24 mouse cellular contexts compared by ENCODE assay signal in genomic region chr2:120140326-120140725, GRCm38 (mm10). TPM values are rescaled to one million over a fixed set of nuclear protein-coding genes. Genes with fewer than 3 reads are reported as not detected.
DNase-seq lines count a peak whose midpoint lies in the region; ATAC-seq and TF ChIP-seq lines count a peak whose summit lies in the region.
"Had no signal": no experiment of that assay in that cellular context is flagged by ENCODE, and none has a peak within 500 bp of the region (broad histone marks: within the 10 kb centered on the region; RNA-seq: fewer than 3 reads in every experiment).

No protein-coding gene starts in this region.

- H3K27ac ChIP-seq in heart, embryonic 15.5 days = peak overlapping the region; percentile 78
- no peak overlapping the region for H3K27ac ChIP-seq in midbrain, embryonic 11.5 days (ENCODE audit: low read depth, low read length)
- H3K27ac ChIP-seq in midbrain, postnatal 0 days (ENCODE audit: low read depth, low read length) = no peak overlapping the region
- H3K27ac ChIP-seq: embryonic facial prominence, embryonic 15.5 days; hindbrain, embryonic 14.5 days; intestine, embryonic 15.5 days; kidney, postnatal 0 days; layer of hippocampus, adult 2 months; limb, embryonic 13.5 days; liver, embryonic 13.5 days had no signal

- peak; percentile 58; the same call in 1 of the 2 replicates for ATAC-seq in heart, embryonic 15.5 days (replicated peaks; ENCODE audit: insufficient number of reproducible peaks, insufficient read depth, low FRiP score, low read depth)
- ATAC-seq in midbrain, embryonic 11.5 days (ENCODE audit: low FRiP score) = no peak
- ATAC-seq in midbrain, postnatal 0 days (ENCODE audit: low FRiP score) = no peak
- ATAC-seq: activated CD4-positive, CD25-positive, alpha-beta regulatory T cell, adult 4 months; forebrain, embryonic 16.5 days; intestine, embryonic 15.5 days had no signal

- peak; percentile 88 for DNase-seq in heart, adult 11 months
- no peak for DNase-seq in heart, postnatal 36 days
- DNase-seq in heart, postnatal 10 days = no peak
- DNase-seq in midbrain, embryonic 11.5 days (ENCODE audit: low spot score, missing footprints) = peak; percentile 49
- no peak for DNase-seq in midbrain, postnatal 0 days (ENCODE audit: low spot score)
- DNase-seq in urinary bladder, postnatal 10 days (ENCODE audit: low spot score) = no peak
- no peak for DNase-seq in right cerebral cortex, postnatal 14 days
- DNase-seq: cerebellum, adult 2 months; cerebellum, postnatal 36 days; layer of hippocampus, postnatal 36 days; liver, embryonic 13.5 days; midbrain, embryonic 14.5 days; thymus, postnatal 4 days had no signal

- 32% methylated on average over 5 of the region's 5 CpGs for WGBS in heart, embryonic 15.5 days
- 89% methylated on average over 5 of the region's 5 CpGs for WGBS in midbrain, embryonic 11.5 days
- 84% methylated on average over 5 of the region's 5 CpGs for WGBS in midbrain, postnatal 0 days

- no peak overlapping the region for H3K4me2 ChIP-seq in heart, embryonic 15.5 days
- no peak overlapping the region for H3K4me2 ChIP-seq in midbrain, embryonic 11.5 days
- no peak overlapping the region for H3K4me2 ChIP-seq in midbrain, postnatal 0 days (ENCODE audit: low read depth, low read length, poor library complexity, severe bottlenecking)
- H3K4me2 ChIP-seq: embryonic facial prominence, embryonic 15.5 days; hindbrain, embryonic 14.5 days; intestine, embryonic 15.5 days; limb, embryonic 13.5 days; liver, embryonic 13.5 days had no signal

- no peaks in the 10 kb centered on the region for H3K9me3 ChIP-seq in heart, embryonic 15.5 days (replicated peaks)
- H3K9me3 ChIP-seq in midbrain, embryonic 11.5 days (ENCODE audit: control insufficient read depth, low read length) = no peaks in the 10 kb centered on the region
- H3K9me3 ChIP-seq in midbrain, postnatal 0 days (ENCODE audit: low read length) = no peaks in the 10 kb centered on the region
- H3K9me3 ChIP-seq: embryonic facial prominence, embryonic 15.5 days; G1E; intestine, embryonic 15.5 days; limb, embryonic 13.5 days; liver, embryonic 13.5 days had no signal

- H3K4me3 ChIP-seq in heart, embryonic 15.5 days = no peak overlapping the region
- no peak overlapping the region for H3K4me3 ChIP-seq in midbrain, embryonic 11.5 days (ENCODE audit: low read depth, low read length)
- H3K4me3 ChIP-seq in midbrain, postnatal 0 days (ENCODE audit: low read depth, low read length) = no peak overlapping the region
- H3K4me3 ChIP-seq: embryonic facial prominence, embryonic 15.5 days; intestine, embryonic 15.5 days; layer of hippocampus, adult 2 months; limb, embryonic 13.5 days; liver, embryonic 13.5 days; myocyte had no signal

- no peak overlapping the region; the same call in 1 of the 2 replicates for H3K9ac ChIP-seq in heart, embryonic 15.5 days
- no peak overlapping the region for H3K9ac ChIP-seq in midbrain, embryonic 11.5 days (ENCODE audit: low read length)
- no peak overlapping the region for H3K9ac ChIP-seq in midbrain, postnatal 0 days (replicated peaks; ENCODE audit: low read length, poor library complexity, severe bottlenecking)
- H3K9ac ChIP-seq: embryonic facial prominence, embryonic 15.5 days; hindbrain, embryonic 14.5 days; intestine, embryonic 15.5 days; limb, embryonic 13.5 days; liver, embryonic 13.5 days had no signal

- no peaks in the 10 kb centered on the region for H3K27me3 ChIP-seq in heart, embryonic 15.5 days
- H3K27me3 ChIP-seq in midbrain, embryonic 11.5 days (ENCODE audit: control insufficient read depth, insufficient read depth, low read length) = no peaks in the 10 kb centered on the region
- no peaks in the 10 kb centered on the region for H3K27me3 ChIP-seq in midbrain, postnatal 0 days (ENCODE audit: insufficient read depth, low read length)
- H3K27me3 ChIP-seq: embryonic facial prominence, embryonic 15.5 days; intestine, embryonic 15.5 days; limb, embryonic 13.5 days; liver, embryonic 13.5 days had no signal

- H3K4me1 ChIP-seq in heart, embryonic 15.5 days (replicated peaks) = peaks cover 45% of the 10 kb centered on the region
- no peaks in the 10 kb centered on the region for H3K4me1 ChIP-seq in midbrain, embryonic 11.5 days (ENCODE audit: control insufficient read depth, insufficient read depth, low read length)
- no peaks in the 10 kb centered on the region for H3K4me1 ChIP-seq in midbrain, postnatal 0 days (ENCODE audit: insufficient read depth, low read length)
- H3K4me1 ChIP-seq: embryonic facial prominence, embryonic 15.5 days; intestine, embryonic 15.5 days; limb, embryonic 13.5 days; liver, embryonic 13.5 days had no signal

- peaks cover 9% of the 10 kb centered on the region; the same call in 1 of the 2 replicates for H3K36me3 ChIP-seq in heart, embryonic 15.5 days
- no peaks in the 10 kb centered on the region for H3K36me3 ChIP-seq in midbrain, embryonic 11.5 days (ENCODE audit: control insufficient read depth, insufficient read depth, low read length)
- H3K36me3 ChIP-seq in midbrain, postnatal 0 days (ENCODE audit: insufficient read depth, low read length) = no peaks in the 10 kb centered on the region
- H3K36me3 ChIP-seq: embryonic facial prominence, embryonic 15.5 days; intestine, embryonic 15.5 days; limb, embryonic 13.5 days; liver, embryonic 13.5 days had no signal

- intact Hi-C loops in heart, postnatal 36 days (cut with DNase I) = no loop called here
- intact Hi-C loops in heart, postnatal 10 days (cut with DNase I) = no loop called here

- TF ChIP-seq CTCF in midbrain, postnatal 0 days (IDR thresholded peaks at IDR 0.05) = no peak

RNA-seq across cellular contexts. Expression of gene Ehd4, which starts 14.1 kb away (rescaled TPM):
- 100 to 1,000 TPM; 372 to 460 TPM for total RNA-seq in heart, postnatal 36 days (2021)
- polyA plus RNA-seq in heart, embryonic 15.5 days (2015; fragmentation: Nextera tagmentation; extraction: Ambion mirVana) = 164 and 188 TPM in 2 replicates
- 100 to 1,000 TPM; 514 to 538 TPM for total RNA-seq in heart, postnatal 10 days (2021)
- 10.2 and 17.2 TPM in 2 replicates for polyA plus RNA-seq in midbrain, embryonic 11.5 days (2014; fragmentation: Nextera tagmentation; extraction: Ambion mirVana)
- total RNA-seq in midbrain, postnatal 0 days (2014; rRNA removed) = 6.5 and 9.5 TPM in 2 replicates
- polyA plus RNA-seq in midbrain, postnatal 0 days (2015; fragmentation: Nextera tagmentation; extraction: Ambion mirVana) = 16.2 and 19.7 TPM in 2 replicates

Comparison
In these comparisons a context has a peak if more than half of its experiments do, and no peak if none do; other contexts are left out.
1. DNase-seq: peak in heart, adult 11 months (single experiment) and midbrain, embryonic 11.5 days (single experiment); none in heart, postnatal 36 days (0 of 2), heart, postnatal 10 days (0 of 2), midbrain, postnatal 0 days (single experiment), urinary bladder, postnatal 10 days (single experiment) and right cerebral cortex, postnatal 14 days (single experiment).
2. RNA of gene Ehd4, which starts 14.1 kb away (total RNA-seq): 514 to 538 TPM in heart, postnatal 10 days and 372 to 460 TPM in heart, postnatal 36 days; 6.5 to 9.5 TPM in midbrain, postnatal 0 days; every median in the first group is over 10 times any median in the second.